Comparison of ENCODE assay signal across 7 mouse cellular contexts in genomic region chr8:105965905-105966341, GRCm38 (mm10). TPM values are rescaled to one million over a fixed set of nuclear protein-coding genes. Genes with fewer than 3 reads are reported as not detected.
DNase-seq lines count a peak whose midpoint lies in the region; ATAC-seq and TF ChIP-seq lines count a peak whose summit lies in the region.

Slc12a4 (minus strand) TSS chr8:105966097.

- no peaks in the 10 kb centered on the region for H3K27me3 ChIP-seq in Patski
- no peaks in the 10 kb centered on the region for H3K27me3 ChIP-seq in intestine, embryonic 14.5 days (replicated peaks; ENCODE audit: control insufficient read depth, insufficient read depth, low read length)
- H3K27me3 ChIP-seq in limb, embryonic 13.5 days, result no peaks in the 10 kb centered on the region
- peaks cover 27% of the 10 kb centered on the region for H3K27me3 ChIP-seq in midbrain, embryonic 14.5 days (ENCODE audit: control insufficient read depth, insufficient read depth, low read length)

- DNase-seq in Patski (ENCODE audit: low read depth, low spot score), result no peak
- DNase-seq in c-Kit-positive CD71-positive TER-119-positive erythroid progenitor cells, embryonic 14.5 days (ENCODE audit: low spot score), result peak; percentile 67
- peak; percentile 69 to 77 for DNase-seq in gastrocnemius, postnatal 36 days
- peak; percentile 90 for DNase-seq in intestine, embryonic 14.5 days (ENCODE audit: low spot score)
- DNase-seq in midbrain, embryonic 14.5 days, result peak; percentile 69
- peak; percentile 77 to 79 for DNase-seq in spleen, postnatal 36 days (ENCODE audit: low spot score in 2 of 2)

- H3K9ac ChIP-seq in intestine, embryonic 14.5 days (ENCODE audit: low read length), result peak within 1 kb of the TSS; percentile 91
- H3K9ac ChIP-seq in limb, embryonic 13.5 days, result peak within 1 kb of the TSS; percentile 90
- peak within 1 kb of the TSS; percentile 26 for H3K9ac ChIP-seq in midbrain, embryonic 14.5 days (replicated peaks; ENCODE audit: low read length)

- POLR2A ChIA-PET in Patski (lab: Charles Lee), result interaction anchor here (0.6 kb wide), 1 partner anchor 27 kb away, joined by 4 read pairs; no protein-coding TSS in a partner anchor

- peak within 1 kb of the TSS; percentile 92 for H3K27ac ChIP-seq in intestine, embryonic 14.5 days (ENCODE audit: low read depth)
- H3K27ac ChIP-seq in limb, embryonic 13.5 days, result peak within 1 kb of the TSS; percentile 85
- no peak within 1 kb of the TSS for H3K27ac ChIP-seq in midbrain, embryonic 14.5 days (replicated peaks; ENCODE audit: low read depth, low read length)

- peak within 1 kb of the TSS; percentile 78 for H3K4me3 ChIP-seq in intestine, embryonic 14.5 days (ENCODE audit: low read depth, low read length)
- peak within 1 kb of the TSS; percentile 81 for H3K4me3 ChIP-seq in limb, embryonic 13.5 days
- peak within 1 kb of the TSS; percentile 37 for H3K4me3 ChIP-seq in midbrain, embryonic 14.5 days (replicated peaks; ENCODE audit: low read depth, low read length)

- in situ Hi-C loops in Patski (cut with MboI; ENCODE audit: low pct_unique_long_range_greater_than_20kb), result no loop called here

- peak; percentile 61 for ATAC-seq in Patski
- peak; percentile 94 for ATAC-seq in intestine, embryonic 14.5 days (replicated peaks; ENCODE audit: low FRiP score, low TSS enrichment, low read depth)
- peak; percentile 88 for ATAC-seq in limb, embryonic 13.5 days (ENCODE audit: low FRiP score, low read depth)
- peak; percentile 55 for ATAC-seq in midbrain, embryonic 14.5 days (ENCODE audit: low FRiP score, low TSS enrichment)

- no peaks in the 10 kb centered on the region for H3K9me3 ChIP-seq in intestine, embryonic 14.5 days (ENCODE audit: control insufficient read depth, low read length)
- H3K9me3 ChIP-seq in limb, embryonic 13.5 days, result no peaks in the 10 kb centered on the region
- no peaks in the 10 kb centered on the region for H3K9me3 ChIP-seq in midbrain, embryonic 14.5 days (ENCODE audit: control insufficient read depth, low read length)

- CTCF ChIA-PET in Patski (lab: Charles Lee), result no interaction called here

- peak within 1 kb of the TSS; percentile 66 for H3K4me2 ChIP-seq in intestine, embryonic 14.5 days (ENCODE audit: low read length)
- peak within 1 kb of the TSS; percentile 71 for H3K4me2 ChIP-seq in limb, embryonic 13.5 days (replicated peaks)
- H3K4me2 ChIP-seq in midbrain, embryonic 14.5 days (ENCODE audit: low read length), result peak within 1 kb of the TSS; percentile 54

- H3K4me1 ChIP-seq in intestine, embryonic 14.5 days (replicated peaks; ENCODE audit: control insufficient read depth, insufficient read depth, low read length), result peaks cover 18% of the 10 kb centered on the region
- peaks cover 40% of the 10 kb centered on the region for H3K4me1 ChIP-seq in limb, embryonic 13.5 days
- H3K4me1 ChIP-seq in midbrain, embryonic 14.5 days (ENCODE audit: control insufficient read depth, insufficient read depth, low read length), result 0 out of 2 replicates have a peak, but pooled peaks cover 5% of the 10 kb centered on the region

- TF ChIP-seq CTCF in Patski (IDR thresholded peaks at IDR 0.05), result no peak

- intact Hi-C loops in gastrocnemius, postnatal 36 days (cut with DNase I), result no loop called here

- WGBS in intestine, embryonic 14.5 days, result under 1% methylated on average over 47 of the region's 47 CpGs
- under 1% methylated on average over 46 of the region's 47 CpGs for WGBS in limb, embryonic 13.5 days
- 1% methylated on average over 47 of the region's 47 CpGs for WGBS in midbrain, embryonic 14.5 days

- no peaks in the 10 kb centered on the region for H3K36me3 ChIP-seq in intestine, embryonic 14.5 days (ENCODE audit: control insufficient read depth, insufficient read depth, low read length)
- H3K36me3 ChIP-seq in limb, embryonic 13.5 days, result no peaks in the 10 kb centered on the region
- H3K36me3 ChIP-seq in midbrain, embryonic 14.5 days (ENCODE audit: control insufficient read depth, insufficient read depth, low read length), result no peaks in the 10 kb centered on the region

RNA-seq across cellular contexts. Expression of gene Slc12a4, which starts in this region (rescaled TPM):
- polyA plus RNA-seq in Patski (2021), result 76.0 TPM
- total RNA-seq in gastrocnemius, postnatal 36 days (2021), result 10 to 100 TPM; 11.2 to 17.7 TPM
- 27.8 and 28.6 TPM in 2 replicates for polyA plus RNA-seq in intestine, embryonic 14.5 days (2014; fragmentation: Nextera tagmentation; extraction: Ambion mirVana)
- polyA plus RNA-seq in limb, embryonic 13.5 days (2015; fragmentation: Nextera tagmentation; extraction: Ambion mirVana), result 48.8 and 56.3 TPM in 2 replicates
- polyA plus RNA-seq in midbrain, embryonic 14.5 days (2014; fragmentation: Nextera tagmentation; extraction: Ambion mirVana), result 3.7 and 5.2 TPM in 2 replicates

Comparison
In these comparisons a context has a peak if more than half of its experiments do, and no peak if none do; other contexts are left out.
1. H3K9ac ChIP-seq: peak in every context shown above with its lines; median percentile 91 in intestine, embryonic 14.5 days; 90 in limb, embryonic 13.5 days; 26 in midbrain, embryonic 14.5 days.